Mouse (Mus musculus): ENCODE measurements at regions not wholly inside any gene's neighbourhood (a gene's known extent, or its start where the extent isn't known, plus 50 kb on each side); places are given as distances from the start of the nearest gene placed in this dataset.

DNA sequence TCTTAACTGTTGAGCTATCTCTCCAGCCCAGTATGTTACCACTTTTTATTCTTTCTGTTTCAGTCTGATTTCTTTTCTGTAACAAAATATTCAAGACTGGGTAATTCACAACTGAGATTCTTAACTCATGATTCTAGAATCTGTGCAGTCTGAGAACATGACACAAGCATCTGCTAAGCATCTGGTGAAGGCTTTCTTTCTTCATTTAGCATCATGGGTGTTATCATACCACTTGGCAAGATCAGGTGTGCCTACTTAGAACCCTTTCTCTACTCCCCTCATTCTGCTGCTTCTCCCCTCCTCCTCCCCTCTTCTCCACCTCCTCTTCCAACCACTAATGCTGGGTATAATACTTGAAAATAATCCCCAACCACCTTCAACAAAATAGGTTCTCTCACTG, 62.1 kb upstream of the Pfn2 start:
- no peak for DNase-seq (ENCODE audit: low spot score in 2 of 2)

DNA sequence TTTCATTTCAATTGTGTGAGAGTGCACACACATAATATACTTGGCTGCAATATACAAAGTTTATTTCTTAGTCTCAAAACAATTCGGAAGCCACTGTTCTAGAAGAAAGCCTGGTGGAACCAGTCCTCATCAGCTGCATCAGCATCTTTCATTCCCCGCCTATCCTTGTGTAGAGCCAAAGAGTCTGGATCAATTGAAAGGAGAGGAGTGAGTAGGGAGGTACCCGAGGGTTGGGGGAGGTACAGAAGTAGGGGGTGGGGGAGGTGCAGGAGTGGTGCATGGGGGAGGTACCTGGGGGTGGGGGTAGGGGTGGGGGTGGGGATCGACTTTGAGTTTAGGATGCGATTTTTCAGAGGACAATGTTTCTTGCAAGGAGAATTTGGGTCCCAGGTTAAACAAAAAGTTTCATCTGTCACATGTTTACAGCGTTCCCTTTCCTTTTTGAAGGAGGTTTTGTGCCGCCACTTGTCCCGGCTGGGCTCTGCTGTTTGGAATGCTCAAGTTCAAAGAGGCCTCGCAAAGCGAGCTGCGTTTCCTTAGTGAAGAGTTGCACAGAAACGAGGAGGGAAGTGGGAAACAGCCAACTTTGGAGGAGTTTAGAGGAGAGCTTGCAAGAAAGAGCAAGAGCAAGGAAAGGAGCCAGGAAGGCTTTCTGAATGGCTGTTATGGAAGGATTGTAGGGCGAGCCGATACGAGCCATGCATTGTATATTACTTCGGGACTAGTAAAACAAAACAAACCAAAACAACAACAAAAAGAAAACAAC, 64.1 kb upstream of the Pfn2 start:
- DNase-seq (ENCODE audit: low spot score in 2 of 2) = no peak

GRCm38 (mm10) chr3:57912650-57913343, 64.9 kb upstream of the Pfn2 start:
- DNase-seq (ENCODE audit: low spot score in 2 of 2) = no peak

DNA sequence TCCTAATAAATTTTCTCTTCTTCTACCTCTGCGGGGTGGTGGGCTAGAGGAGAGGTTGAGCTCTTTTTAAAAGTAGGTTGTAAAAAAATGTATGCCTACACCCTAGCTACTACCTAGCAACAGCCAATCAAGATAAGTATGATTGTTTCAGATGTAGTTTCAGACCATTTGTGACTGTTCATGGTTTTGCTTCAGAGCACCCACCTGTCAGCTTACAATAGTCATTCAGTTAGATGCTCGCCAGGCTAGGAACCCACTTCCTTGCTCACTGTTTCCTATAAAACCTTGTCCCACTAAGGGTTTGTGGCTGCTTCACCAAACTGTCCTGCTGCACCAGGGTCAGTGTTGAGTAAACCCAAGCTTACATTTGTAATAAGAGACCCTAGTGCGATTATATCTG, 66.8 kb upstream of the Pfn2 start:
- no peak for DNase-seq (ENCODE audit: low spot score in 2 of 2)

GRCm38 (mm10) chr3:57918913-57919312, 71.0 kb upstream of the Pfn2 start:
- no peak for DNase-seq (ENCODE audit: low spot score in 2 of 2)

- no peak for DNase-seq (ENCODE audit: low spot score in 2 of 2)
Observed at GRCm38 (mm10) chr3:57919390-57920089, 71.7 kb upstream of the Pfn2 start.

- no peak for DNase-seq (ENCODE audit: low spot score in 2 of 2)
Observed at GRCm38 (mm10) chr3:57920090-57920432, 72.2 kb upstream of the Pfn2 start.

GRCm38 (mm10) chr3:57921071-57921882, 73.4 kb upstream of the Pfn2 start:
- DNase-seq (ENCODE audit: low spot score in 2 of 2) = no peak

DNA sequence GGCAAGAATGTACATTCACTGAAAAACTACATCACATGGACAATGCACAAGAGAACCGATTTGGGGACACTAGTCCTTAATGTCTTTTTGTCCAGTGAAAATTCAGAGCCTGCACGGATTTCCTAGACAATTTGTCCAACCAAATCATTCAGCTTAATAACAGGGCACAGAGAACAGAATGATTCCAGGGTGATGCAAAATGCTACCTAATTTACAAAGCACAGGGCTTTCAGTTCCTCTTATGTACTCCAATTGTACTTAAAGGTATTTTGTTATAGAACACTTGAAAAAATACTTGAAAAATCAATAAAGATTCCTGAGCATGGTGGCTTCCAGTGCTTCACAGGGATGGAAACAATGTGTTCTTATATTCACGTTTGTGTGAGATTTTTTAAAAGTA, 75.2 kb upstream of the Pfn2 start:
- no peak for DNase-seq (ENCODE audit: low spot score in 2 of 2)

- DNase-seq (ENCODE audit: low spot score in 2 of 2) = no peak
Observed at GRCm38 (mm10) chr3:57932657-57933539, 85.0 kb upstream of the Pfn2 start.

GRCm38 (mm10) chr3:57935042-57935610, 87.2 kb upstream of the Pfn2 start:
- DNase-seq (ENCODE audit: low spot score in 2 of 2) = no peak

GRCm38 (mm10) chr3:57940504-57941381, 92.9 kb upstream of the Pfn2 start:
- DNase-seq (ENCODE audit: low spot score in 2 of 2) = no peak

- DNase-seq (ENCODE audit: low spot score in 2 of 2) = no peak
Observed at GRCm38 (mm10) chr3:57944698-57945097, 96.8 kb upstream of the Pfn2 start.

DNA sequence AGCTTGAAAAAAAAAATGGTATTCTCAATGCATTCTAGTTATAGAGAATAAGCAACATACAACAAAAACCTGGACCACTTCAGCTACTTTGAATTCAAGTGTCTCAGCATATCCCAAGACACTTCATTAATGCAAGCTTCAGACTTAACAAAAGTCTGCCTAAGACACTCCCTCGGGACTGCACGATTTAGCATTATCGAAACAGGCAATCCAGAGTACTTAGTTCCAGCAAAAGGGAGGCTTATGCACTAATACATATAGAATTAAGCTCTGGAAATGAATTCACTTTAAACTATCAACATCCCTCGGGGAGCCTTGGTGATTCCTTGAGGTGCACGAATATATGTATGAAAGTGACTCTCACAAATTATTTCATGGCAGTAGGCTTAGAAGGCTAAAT, 97.9 kb upstream of the Pfn2 start:
- no peak for DNase-seq (ENCODE audit: low spot score in 2 of 2)

- DNase-seq (ENCODE audit: low spot score in 2 of 2) = no peak
Observed at GRCm38 (mm10) chr3:57947331-57947730, 99.5 kb upstream of the Pfn2 start.

DNA sequence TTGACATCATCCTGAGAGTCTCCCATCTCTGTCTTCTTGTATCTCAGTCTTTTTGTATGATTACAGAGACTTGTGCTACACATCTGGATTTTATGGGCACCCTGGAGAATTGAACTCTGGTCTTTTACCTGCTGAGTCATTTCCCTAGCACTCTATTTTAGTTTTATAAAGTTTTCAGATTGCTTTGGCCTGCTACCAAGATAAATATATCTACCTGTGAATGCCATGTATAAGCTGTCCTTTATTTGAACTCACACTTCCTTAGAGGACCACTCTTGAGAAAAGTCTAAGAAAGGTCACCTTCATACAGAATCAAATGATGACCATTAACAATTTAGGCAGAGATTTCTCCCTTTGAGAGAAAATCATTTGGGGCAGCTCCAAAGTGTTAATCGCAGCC, 100.8 kb upstream of the Pfn2 start:
- DNase-seq (ENCODE audit: low spot score in 2 of 2) = no peak

GRCm38 (mm10) chr3:57950431-57951331, 102.8 kb upstream of the Pfn2 start:
- peak; percentile 17 to 49 for DNase-seq (ENCODE audit: low spot score in 2 of 2)

- no peak for DNase-seq (ENCODE audit: low spot score in 2 of 2)
Observed at GRCm38 (mm10) chr3:57951438-57951837, 103.6 kb upstream of the Pfn2 start.

DNA sequence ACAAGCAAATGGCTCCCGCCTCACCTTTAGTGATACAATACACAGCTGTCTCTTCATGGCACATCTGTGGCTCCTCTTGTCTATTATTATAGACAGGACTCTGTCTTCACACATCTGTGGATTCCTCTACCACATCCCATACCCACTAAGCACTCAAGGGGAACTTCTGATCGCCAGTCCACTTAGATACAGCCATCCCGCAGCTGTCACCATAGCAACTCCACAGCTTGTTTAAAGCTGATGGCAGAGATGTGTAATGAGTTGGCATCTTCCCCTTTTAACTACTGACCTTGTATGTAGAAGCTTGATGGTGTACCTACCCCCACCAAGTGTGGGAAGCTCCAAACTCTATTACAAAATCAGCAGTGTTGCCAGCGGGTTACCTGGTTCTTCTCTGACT, 109.5 kb upstream of the Pfn2 start:
- no peak for DNase-seq (ENCODE audit: low spot score in 2 of 2)

All from heart, adult 9 months (tissue).